Mouse (Mus musculus): ENCODE measurements around the gene Mapkbp1.

DNA sequence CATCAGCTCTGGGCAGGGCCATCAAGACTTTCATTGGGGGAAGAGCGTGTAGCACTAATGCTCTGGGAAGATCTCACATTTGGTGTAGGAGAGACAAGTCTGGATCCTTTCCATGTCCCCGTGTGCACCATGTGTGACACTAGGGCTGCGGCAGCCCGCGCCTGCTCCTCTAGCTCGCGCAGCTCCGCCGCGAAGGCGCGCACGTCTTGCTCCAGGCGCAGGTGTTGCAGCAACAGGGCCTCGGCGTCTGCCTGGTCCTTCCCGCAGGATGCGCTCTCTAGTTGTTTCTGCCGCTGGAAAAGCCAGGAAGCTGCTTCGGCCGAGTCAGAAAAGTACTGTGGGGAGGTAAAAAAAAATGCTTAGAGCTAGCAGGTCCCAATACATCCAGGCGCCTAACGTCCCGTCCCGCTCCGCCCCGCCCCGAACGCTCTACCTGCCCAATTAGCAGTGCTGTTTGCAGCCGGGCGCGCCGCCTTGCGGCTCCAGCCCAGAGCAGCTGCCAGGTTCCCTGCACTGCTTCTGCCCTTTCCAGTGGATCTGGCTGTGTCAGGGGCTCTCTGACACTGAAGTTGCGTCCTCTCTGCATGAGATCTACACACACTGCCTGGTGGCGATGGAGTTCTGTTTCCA lies 103.7 kb downstream of the Mapkbp1 start:
- peak; percentile 77 for TF ChIP-seq CTCF (IDR thresholded peaks at IDR 0.05)
- TF ChIP-seq EP300 (IDR thresholded peaks at IDR 0.05), result no peak

Data from lung, postnatal 0 days (tissue).